Mouse (Mus musculus): ENCODE measurements around the gene St5.

The St5 gene

GRCm38 (mm10) chr7:109700213-109700612 lies 3.2 kb downstream of the St5 start:
- DNase-seq (ENCODE audit: inconsistent ontology term) = no peak

GRCm38 (mm10) chr7:109695339-109695726 lies 8.1 kb downstream of the St5 start:
- DNase-seq (ENCODE audit: inconsistent ontology term) = no peak

- no peak for DNase-seq (ENCODE audit: inconsistent ontology term)
Measured at GRCm38 (mm10) chr7:109694576-109695338, 8.6 kb downstream of the St5 start.

- no peak for DNase-seq (ENCODE audit: inconsistent ontology term)
Measured at GRCm38 (mm10) chr7:109690961-109691360, 12.4 kb downstream of the St5 start.

GRCm38 (mm10) chr7:109690101-109690500 lies 13.3 kb downstream of the St5 start:
- DNase-seq (ENCODE audit: inconsistent ontology term) = no peak

- DNase-seq (ENCODE audit: inconsistent ontology term) = peak; percentile 35
Measured at GRCm38 (mm10) chr7:109686585-109687128, 16.7 kb downstream of the St5 start.

GRCm38 (mm10) chr7:109680879-109681278 lies 22.5 kb downstream of the St5 start:
- no peak for DNase-seq (ENCODE audit: inconsistent ontology term)

- DNase-seq (ENCODE audit: inconsistent ontology term) = no peak
Measured at GRCm38 (mm10) chr7:109680284-109680683, 23.1 kb downstream of the St5 start.

- DNase-seq (ENCODE audit: inconsistent ontology term) = no peak
Measured at GRCm38 (mm10) chr7:109674944-109675628, 28.3 kb downstream of the St5 start.

- peak; percentile 76 for DNase-seq (ENCODE audit: inconsistent ontology term)
Measured at GRCm38 (mm10) chr7:109671581-109672471, 31.6 kb downstream of the St5 start.

- DNase-seq (ENCODE audit: inconsistent ontology term) = no peak
Measured at GRCm38 (mm10) chr7:109669426-109670170, 33.8 kb downstream of the St5 start.

- no peak for DNase-seq (ENCODE audit: inconsistent ontology term)
Measured at GRCm38 (mm10) chr7:109666664-109667063, 36.7 kb downstream of the St5 start.

GRCm38 (mm10) chr7:109662626-109663025 lies 40.8 kb downstream of the St5 start:
- no peak for DNase-seq (ENCODE audit: inconsistent ontology term)

GRCm38 (mm10) chr7:109659278-109659677 lies 44.1 kb downstream of the St5 start:
- no peak for DNase-seq (ENCODE audit: inconsistent ontology term)

- DNase-seq (ENCODE audit: inconsistent ontology term) = no peak
Measured at GRCm38 (mm10) chr7:109657884-109658283, 45.5 kb downstream of the St5 start.

GRCm38 (mm10) chr7:109654871-109655270 lies 48.5 kb downstream of the St5 start:
- no peak for DNase-seq (ENCODE audit: inconsistent ontology term)

GRCm38 (mm10) chr7:109648812-109649594 lies 54.4 kb downstream of the St5 start:
- DNase-seq (ENCODE audit: inconsistent ontology term) = peak; percentile 64

- DNase-seq (ENCODE audit: inconsistent ontology term) = no peak
Measured at GRCm38 (mm10) chr7:109646574-109646973, 56.8 kb downstream of the St5 start.

GRCm38 (mm10) chr7:109643305-109643994 lies 60.0 kb downstream of the St5 start:
- DNase-seq (ENCODE audit: inconsistent ontology term) = no peak

- peak; percentile 43 for DNase-seq (ENCODE audit: inconsistent ontology term)
Measured at GRCm38 (mm10) chr7:109641963-109642362, 61.4 kb downstream of the St5 start.

Measured in Muller cell, postnatal 12 days (primary cell).